Mouse (Mus musculus): ENCODE data around the gene Ugt1a9.
"Not testable (repeated sequence)": the region's sequence is repeated elsewhere in the genome, so short reads cannot be mapped to it uniquely, and the experiment has no call there.

Gene Ugt1a9

GRCm38 (mm10) chr1:88109027-88109557, 38.5 kb downstream of the Ugt1a9 start:
- DNase-seq: not testable (repeated sequence)

GRCm38 (mm10) chr1:88109604-88110003, 39.0 kb downstream of the Ugt1a9 start:
- not testable (repeated sequence) for DNase-seq

- DNase-seq: not testable (repeated sequence)
Observed at GRCm38 (mm10) chr1:88112769-88113168, 42.2 kb downstream of the Ugt1a9 start.

- not testable (repeated sequence) for DNase-seq
Observed at GRCm38 (mm10) chr1:88120550-88120949, 50.0 kb downstream of the Ugt1a9 start.

GRCm38 (mm10) chr1:88121521-88121920, 50.9 kb downstream of the Ugt1a9 start:
- DNase-seq: not testable (repeated sequence)

GRCm38 (mm10) chr1:88125827-88126360, 55.3 kb downstream of the Ugt1a9 start:
- not testable (repeated sequence) for DNase-seq

GRCm38 (mm10) chr1:88129091-88129490, 58.5 kb downstream of the Ugt1a9 start:
- DNase-seq: not testable (repeated sequence)

- DNase-seq: not testable (repeated sequence)
Observed at GRCm38 (mm10) chr1:88130223-88130622, 59.6 kb downstream of the Ugt1a9 start.

- no peak for DNase-seq
Observed at GRCm38 (mm10) chr1:88133908-88134456, 63.4 kb downstream of the Ugt1a9 start.

- not testable (repeated sequence) for DNase-seq
Observed at GRCm38 (mm10) chr1:88134457-88135011, 63.9 kb downstream of the Ugt1a9 start, which contains the start of gene Ugt1a6a. Gene Ugt1a6a (plus strand): TSS chr1:88134809.

GRCm38 (mm10) chr1:88135229-88135904, 64.8 kb downstream of the Ugt1a9 start:
- not testable (repeated sequence) for DNase-seq

GRCm38 (mm10) chr1:88136646-88137045, 66.0 kb downstream of the Ugt1a9 start:
- DNase-seq: no peak

- no peak for DNase-seq
Observed at GRCm38 (mm10) chr1:88137264-88137663, 66.7 kb downstream of the Ugt1a9 start.

GRCm38 (mm10) chr1:88138145-88138544, 67.5 kb downstream of the Ugt1a9 start:
- DNase-seq: no peak

GRCm38 (mm10) chr1:88140492-88140891, 69.9 kb downstream of the Ugt1a9 start:
- DNase-seq: not testable (repeated sequence)

GRCm38 (mm10) chr1:88143966-88144675, 73.5 kb downstream of the Ugt1a9 start:
- peak; percentile 9 to 46 for DNase-seq

- DNase-seq: not testable (repeated sequence)
Observed at GRCm38 (mm10) chr1:88145278-88145677, 74.7 kb downstream of the Ugt1a9 start.

- not testable (repeated sequence) for DNase-seq
Observed at GRCm38 (mm10) chr1:88150133-88150532, 79.5 kb downstream of the Ugt1a9 start.

- no peak for DNase-seq
Observed at GRCm38 (mm10) chr1:88158430-88158829, 87.8 kb downstream of the Ugt1a9 start.

- no peak for DNase-seq
Observed at GRCm38 (mm10) chr1:88165711-88166110, 95.1 kb downstream of the Ugt1a9 start, which contains the start of gene Ugt1a5. Gene Ugt1a5 (plus strand): TSS chr1:88166012.

- not testable (repeated sequence) for DNase-seq
Observed at GRCm38 (mm10) chr1:88172190-88172589, 101.6 kb downstream of the Ugt1a9 start.

GRCm38 (mm10) chr1:88179657-88180056, 109.1 kb downstream of the Ugt1a9 start:
- no peak for DNase-seq
